Mouse (Mus musculus): ENCODE measurements around the gene Nudt14.

DNA sequence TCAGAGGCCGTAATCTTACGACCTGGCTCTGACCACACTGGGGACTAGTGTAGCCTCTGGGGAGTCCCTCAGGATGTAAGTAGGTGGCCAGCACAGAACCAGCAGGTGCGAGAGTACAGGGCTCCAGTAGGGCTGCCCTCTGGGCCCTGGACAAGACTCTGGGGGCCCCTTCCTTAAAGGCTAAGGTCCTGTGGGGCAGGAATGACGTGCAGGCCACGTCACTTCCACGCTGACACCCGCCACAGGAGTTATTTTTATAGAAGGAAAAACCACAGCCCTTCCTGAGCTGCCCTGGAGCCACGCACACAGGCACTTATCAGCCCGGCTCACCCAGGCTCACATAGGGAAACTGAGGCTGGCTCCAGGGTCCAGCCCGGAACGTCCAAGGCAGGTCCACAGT is 24.4 kb downstream of the Nudt14 start:
- no peak for TF ChIP-seq CTCF (IDR thresholded peaks at IDR 0.05; ENCODE audit: low read depth)
- TF ChIP-seq EP300 (IDR thresholded peaks at IDR 0.05; ENCODE audit: low read depth): no peak

Measured in heart, postnatal 0 days (tissue).